Mouse (Mus musculus): ENCODE data around the gene Samd1. TPM values are rescaled to one million over a fixed set of nuclear protein-coding genes. Genes with fewer than 3 reads are reported as not detected.

Samd1 gene
- polyA plus RNA-seq, 1 experiment from 2014 or later, result 4.2 TPM

GRCm38 (mm10) chr8:84042948-84043342 is 45.5 kb downstream of the Samd1 start:
- no peaks in the 10 kb centered on the region for H3K36me3 ChIP-seq (ENCODE audit: control insufficient read depth, insufficient read depth, low read length)
- no peak for ATAC-seq (ENCODE audit: low FRiP score, low TSS enrichment)
- no peak for DNase-seq (ENCODE audit: low spot score)
- no peak overlapping the region for H3K27ac ChIP-seq (replicated peaks)
- no peaks in the 10 kb centered on the region for H3K4me1 ChIP-seq (replicated peaks; ENCODE audit: control insufficient read depth, insufficient read depth)
- H3K4me2 ChIP-seq (replicated peaks; ENCODE audit: low read depth), result peak overlapping the region; percentile 61
- no peak overlapping the region for H3K4me3 ChIP-seq (ENCODE audit: low read depth, low read length)
- H3K27me3 ChIP-seq (ENCODE audit: control insufficient read depth, insufficient read depth, low read length), result peaks cover 4% of the 10 kb centered on the region; the same call in 1 of the 2 replicates
- 33% methylated on average over 12 of the region's 12 CpGs for whole genome bisulfite sequencing
- TF ChIP-seq EP300 (optimal IDR thresholded peaks at IDR 0.05), result no peak
- no peak for TF ChIP-seq CTCF (IDR thresholded peaks at IDR 0.05; ENCODE audit: low read depth)
- no peaks in the 10 kb centered on the region for H3K9me3 ChIP-seq (ENCODE audit: control insufficient read depth, low read length)
- no peak overlapping the region for H3K9ac ChIP-seq (ENCODE audit: low read length)

DNA sequence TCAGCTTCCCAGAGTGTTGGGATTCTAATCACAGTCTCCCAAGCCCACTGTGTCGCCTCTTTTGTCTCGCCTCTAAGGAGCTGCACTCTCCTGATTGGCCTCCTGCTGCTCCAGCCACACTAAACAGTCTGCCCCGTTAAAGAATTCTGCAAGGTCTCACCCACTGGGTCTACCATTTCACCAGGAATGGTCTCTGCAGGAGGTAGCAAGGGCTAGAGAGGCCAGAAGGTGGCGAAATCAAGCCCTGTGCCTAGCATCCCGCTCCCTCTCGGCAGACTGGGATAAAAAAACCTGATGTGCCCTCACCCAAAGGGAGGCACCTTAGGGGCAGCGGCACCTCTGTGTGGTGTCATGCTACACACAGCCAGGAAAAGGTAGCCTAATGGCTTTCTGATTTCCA is 46.6 kb downstream of the Samd1 start:
- Histone ChIP-seq H3K4me2 (replicated peaks; ENCODE audit: low read depth) (no peak overlapping the region), H3K36me3 (ENCODE audit: control insufficient read depth, insufficient read depth, low read length) (no peaks in the 10 kb centered on the region), H3K9ac (ENCODE audit: low read length) (no peak overlapping the region), H3K9me3 (ENCODE audit: control insufficient read depth, low read length) (no peaks in the 10 kb centered on the region), H3K27me3 (ENCODE audit: control insufficient read depth, insufficient read depth, low read length) (peaks cover 4% of the 10 kb centered on the region; the same call in 1 of the 2 replicates), H3K27ac (replicated peaks) (no peak overlapping the region), H3K4me3 (ENCODE audit: low read depth, low read length) (no peak overlapping the region), H3K4me1 (replicated peaks; ENCODE audit: control insufficient read depth, insufficient read depth) (no peaks in the 10 kb centered on the region)
- ATAC-seq (ENCODE audit: low FRiP score, low TSS enrichment) (no peak), DNase-seq (ENCODE audit: low spot score) (no peak)
- WGBS, result 17% methylated on average over 7 of the region's 7 CpGs
- TF ChIP-seq CTCF (IDR thresholded peaks at IDR 0.05; ENCODE audit: low read depth) (peak; percentile 35), EP300 (optimal IDR thresholded peaks at IDR 0.05) (no peak)

DNA sequence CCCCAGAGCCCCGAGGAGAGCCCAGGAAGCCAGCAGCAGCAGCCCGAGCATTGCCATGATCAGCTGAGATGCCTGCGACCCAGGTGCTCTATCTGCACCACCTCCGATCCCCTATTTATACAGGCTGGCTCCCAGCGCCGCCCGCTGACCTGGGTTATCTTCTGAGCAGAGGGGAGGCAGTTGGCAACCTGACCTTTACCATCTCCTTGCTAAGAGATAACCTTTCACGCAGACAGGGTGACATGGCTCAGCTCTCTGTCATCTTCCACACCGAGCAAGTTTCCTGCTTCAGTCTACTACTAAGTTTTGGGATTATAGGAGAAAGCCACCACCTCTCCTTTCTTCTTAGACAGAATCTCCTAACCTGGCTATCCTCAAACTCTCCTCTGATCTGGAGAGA is 47.4 kb downstream of the Samd1 start, which contains the start of gene Rln3:
Gene Rln3 (minus strand): TSS at position 101 of the 400 bp plus-strand sequence.
- peaks cover 4% of the 10 kb centered on the region; the same call in 1 of the 2 replicates for H3K27me3 ChIP-seq (ENCODE audit: control insufficient read depth, insufficient read depth, low read length)
- H3K4me1 ChIP-seq (replicated peaks; ENCODE audit: control insufficient read depth, insufficient read depth), result no peaks in the 10 kb centered on the region
- H3K36me3 ChIP-seq (ENCODE audit: control insufficient read depth, insufficient read depth, low read length), result no peaks in the 10 kb centered on the region
- TF ChIP-seq EP300 (optimal IDR thresholded peaks at IDR 0.05) (no peak), CTCF (IDR thresholded peaks at IDR 0.05; ENCODE audit: low read depth) (no peak)
- no peak for DNase-seq (ENCODE audit: low spot score)
- H3K4me2 ChIP-seq (replicated peaks; ENCODE audit: low read depth), result no peak within 1 kb of the TSS
- ATAC-seq (ENCODE audit: low FRiP score, low TSS enrichment), result no peak
- H3K9me3 ChIP-seq (ENCODE audit: control insufficient read depth, low read length), result no peaks in the 10 kb centered on the region
- no peak within 1 kb of the TSS for H3K4me3 ChIP-seq (ENCODE audit: low read depth, low read length)
- H3K27ac ChIP-seq (replicated peaks), result no peak within 1 kb of the TSS
- no peak within 1 kb of the TSS for H3K9ac ChIP-seq (ENCODE audit: low read length)
- 14% methylated on average over 9 of the region's 9 CpGs for WGBS

GRCm38 (mm10) chr8:84046505-84046904 is 49.0 kb downstream of the Samd1 start:
- Histone ChIP-seq H3K36me3 (ENCODE audit: control insufficient read depth, insufficient read depth, low read length) (no peaks in the 10 kb centered on the region), H3K4me3 (ENCODE audit: low read depth, low read length) (no peak overlapping the region), H3K4me2 (replicated peaks; ENCODE audit: low read depth) (no peak overlapping the region), H3K9ac (ENCODE audit: low read length) (no peak overlapping the region), H3K4me1 (replicated peaks; ENCODE audit: control insufficient read depth, insufficient read depth) (no peaks in the 10 kb centered on the region), H3K27ac (replicated peaks) (no peak overlapping the region), H3K27me3 (ENCODE audit: control insufficient read depth, insufficient read depth, low read length) (peaks cover 4% of the 10 kb centered on the region; the same call in 1 of the 2 replicates), H3K9me3 (ENCODE audit: control insufficient read depth, low read length) (no peaks in the 10 kb centered on the region)
- ATAC-seq (ENCODE audit: low FRiP score, low TSS enrichment), result no peak
- TF ChIP-seq CTCF (IDR thresholded peaks at IDR 0.05; ENCODE audit: low read depth), result no peak
- no peak for TF ChIP-seq EP300 (optimal IDR thresholded peaks at IDR 0.05)
- WGBS, result 79% methylated on average over 3 of the region's 3 CpGs
- DNase-seq (ENCODE audit: low spot score), result no peak

DNA sequence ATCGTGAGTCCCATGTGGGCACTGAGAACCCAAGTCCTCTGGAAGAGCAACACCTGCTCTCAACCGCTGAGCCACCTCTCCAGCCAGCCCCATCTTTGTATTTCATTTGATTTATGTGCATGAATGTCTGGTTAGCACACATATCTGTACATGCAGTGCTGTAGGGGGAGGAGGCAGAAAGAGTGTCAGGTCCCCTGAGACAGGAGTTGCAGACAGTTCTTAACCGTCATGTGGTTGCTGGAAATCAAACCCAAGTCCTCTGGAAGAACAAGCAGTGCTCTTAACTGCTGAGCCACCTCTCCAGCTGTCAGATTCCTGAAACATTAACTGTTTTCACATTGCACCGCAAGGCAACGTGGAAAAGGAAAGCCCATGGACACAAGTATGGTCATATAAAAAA is 50.7 kb downstream of the Samd1 start:
- WGBS, result 61% methylated on average over 5 of the region's 5 CpGs
- Histone ChIP-seq H3K4me1 (replicated peaks; ENCODE audit: control insufficient read depth, insufficient read depth) (no peaks in the 10 kb centered on the region), H3K27me3 (ENCODE audit: control insufficient read depth, insufficient read depth, low read length) (peaks cover 4% of the 10 kb centered on the region; the same call in 1 of the 2 replicates), H3K36me3 (ENCODE audit: control insufficient read depth, insufficient read depth, low read length) (no peaks in the 10 kb centered on the region), H3K4me2 (replicated peaks; ENCODE audit: low read depth) (no peak overlapping the region), H3K27ac (replicated peaks) (no peak overlapping the region), H3K4me3 (ENCODE audit: low read depth, low read length) (no peak overlapping the region), H3K9ac (ENCODE audit: low read length) (no peak overlapping the region), H3K9me3 (ENCODE audit: control insufficient read depth, low read length) (no peaks in the 10 kb centered on the region)
- TF ChIP-seq EP300 (optimal IDR thresholded peaks at IDR 0.05) (no peak), CTCF (IDR thresholded peaks at IDR 0.05; ENCODE audit: low read depth) (no peak)
- DNase-seq (ENCODE audit: low spot score) (no peak), ATAC-seq (ENCODE audit: low FRiP score, low TSS enrichment) (no peak)

MicroRNAs within 50 kb of the gene (microRNA counts, 519-probe panel; counts per million panel counts)
- not detected for microRNA mmu-miR-1199

Small RNA genes within 50 kb of the gene (microRNA-seq; reads per million reads assigned to microRNA genes)
- gene Mir1199 (1.6 reads per million), gene Mir8111 (2.6 reads per million)

Other genes starting within 250 kb of the Samd1 start
- gene Adgrl1, start 97.6 kb upstream of the Samd1 start, polyA plus RNA-seq (2015; fragmentation: Nextera tagmentation; extraction: Ambion mirVana), result 6.5 and 7.5 TPM in 2 replicates
- 0.11 and 0.13 TPM in 2 replicates for gene Gm10644, start 42.5 kb upstream of the Samd1 start, polyA plus RNA-seq (2015; fragmentation: Nextera tagmentation; extraction: Ambion mirVana)
- 14.1 and 16.6 TPM in 2 replicates for gene Asf1b, start 42.2 kb upstream of the Samd1 start, polyA plus RNA-seq (2015; fragmentation: Nextera tagmentation; extraction: Ambion mirVana)
- 62.4 and 63.1 TPM in 2 replicates for gene Prkaca, start 24.7 kb upstream of the Samd1 start, polyA plus RNA-seq (2015; fragmentation: Nextera tagmentation; extraction: Ambion mirVana)
- gene 1700067K01Rik, start 3.8 kb downstream of the Samd1 start, polyA plus RNA-seq (2015; fragmentation: Nextera tagmentation; extraction: Ambion mirVana), result 0.36 and 0.38 TPM in 2 replicates
- gene 2210011C24Rik, start 14.5 kb downstream of the Samd1 start, polyA plus RNA-seq (2015; fragmentation: Nextera tagmentation; extraction: Ambion mirVana), result 5.8 and 6.1 TPM in 2 replicates
- 0.96 and 1.3 TPM in 2 replicates for gene Palm3, start 23.8 kb downstream of the Samd1 start, polyA plus RNA-seq (2015; fragmentation: Nextera tagmentation; extraction: Ambion mirVana)
- 0.40 and 0.44 TPM in 2 replicates for gene Il27ra, start 44.9 kb downstream of the Samd1 start, polyA plus RNA-seq (2015; fragmentation: Nextera tagmentation; extraction: Ambion mirVana)
- gene Rln3, start 47.3 kb downstream of the Samd1 start, polyA plus RNA-seq (2015; fragmentation: Nextera tagmentation; extraction: Ambion mirVana), result 0.17 TPM in 1 of 2 replicates, not detected in the other
- gene Gm10643, start 67.5 kb downstream of the Samd1 start, polyA plus RNA-seq (2015; fragmentation: Nextera tagmentation; extraction: Ambion mirVana), result 0.96 and 1.2 TPM in 2 replicates
- gene Rfx1, start 69.2 kb downstream of the Samd1 start, polyA plus RNA-seq (2015; fragmentation: Nextera tagmentation; extraction: Ambion mirVana), result 2.7 and 3.0 TPM in 2 replicates
- gene Dcaf15, start 107.1 kb downstream of the Samd1 start, polyA plus RNA-seq (2015; fragmentation: Nextera tagmentation; extraction: Ambion mirVana), result 4.1 and 4.4 TPM in 2 replicates
- gene Podnl1, start 128.3 kb downstream of the Samd1 start, polyA plus RNA-seq (2015; fragmentation: Nextera tagmentation; extraction: Ambion mirVana), result 0.11 and 0.21 TPM in 2 replicates
- 15.8 and 17.5 TPM in 2 replicates for gene Cc2d1a, start 150.3 kb downstream of the Samd1 start, polyA plus RNA-seq (2015; fragmentation: Nextera tagmentation; extraction: Ambion mirVana)
- 0.28 and 0.40 TPM in 2 replicates for gene 4930432K21Rik, start 150.4 kb downstream of the Samd1 start, polyA plus RNA-seq (2015; fragmentation: Nextera tagmentation; extraction: Ambion mirVana)
- 2.0 and 4.4 TPM in 2 replicates for gene Nanos3, start 187.5 kb downstream of the Samd1 start, polyA plus RNA-seq (2015; fragmentation: Nextera tagmentation; extraction: Ambion mirVana)
- 8.0 and 9.7 TPM in 2 replicates for gene Zswim4, start 239.4 kb downstream of the Samd1 start, polyA plus RNA-seq (2015; fragmentation: Nextera tagmentation; extraction: Ambion mirVana)

All from stomach, postnatal 0 days (tissue).